Mouse (Mus musculus) mesoderm, embryonic 11.5 days (tissue): ENCODE measurements around the gene Tmem144.
A peak's percentile ranks its signal among the peaks of the same experiment; 100 is the strongest.

Source experiments
- DNase-seq: peaks from one replicate; pipeline ENCODE4 v3.0.0-alpha.2; 2012; ENCODE audit warnings: low read depth, low spot score

The Tmem144 gene

DNA sequence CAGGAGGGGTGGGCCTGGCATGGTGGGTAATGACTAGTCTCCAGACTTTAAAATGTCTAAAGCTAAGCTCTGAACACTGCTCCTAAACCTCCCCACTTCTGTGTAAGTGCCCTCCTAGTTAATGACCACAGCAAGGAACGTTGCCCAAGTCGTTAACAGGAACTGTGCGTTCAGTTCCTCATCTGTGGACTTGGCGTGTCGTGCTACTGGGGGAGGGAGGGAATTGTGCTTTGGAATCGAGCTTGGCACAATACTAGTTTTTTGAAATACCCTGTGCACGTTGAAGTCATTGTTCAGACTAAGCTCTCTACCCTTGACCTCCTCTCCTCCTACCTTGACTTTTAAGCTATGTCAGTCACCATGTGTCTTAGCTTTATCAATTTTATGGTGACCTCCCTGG, 12.3 kb upstream of the Tmem144 start:
- DNase-seq, result no peak

DNA sequence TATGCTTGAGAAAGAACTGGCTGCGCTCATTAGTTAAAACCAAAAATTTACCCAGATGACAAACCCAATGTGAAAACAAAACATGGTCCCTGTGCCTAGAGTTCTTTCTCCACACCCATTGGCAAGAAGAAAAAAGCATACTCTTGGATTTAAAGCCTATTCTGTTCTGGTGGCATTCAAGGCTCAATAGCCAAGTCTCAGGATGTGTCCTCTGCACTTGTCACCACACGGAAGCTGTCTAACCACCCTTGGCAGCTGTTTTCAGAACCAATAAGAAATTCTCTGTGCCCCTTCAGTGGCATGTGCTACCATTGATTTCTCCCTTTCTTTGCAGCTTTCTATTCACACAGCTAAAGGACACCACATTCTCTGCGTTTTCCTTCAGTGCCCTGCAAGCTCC, 5.6 kb upstream of the Tmem144 start:
- no peak for DNase-seq

DNA sequence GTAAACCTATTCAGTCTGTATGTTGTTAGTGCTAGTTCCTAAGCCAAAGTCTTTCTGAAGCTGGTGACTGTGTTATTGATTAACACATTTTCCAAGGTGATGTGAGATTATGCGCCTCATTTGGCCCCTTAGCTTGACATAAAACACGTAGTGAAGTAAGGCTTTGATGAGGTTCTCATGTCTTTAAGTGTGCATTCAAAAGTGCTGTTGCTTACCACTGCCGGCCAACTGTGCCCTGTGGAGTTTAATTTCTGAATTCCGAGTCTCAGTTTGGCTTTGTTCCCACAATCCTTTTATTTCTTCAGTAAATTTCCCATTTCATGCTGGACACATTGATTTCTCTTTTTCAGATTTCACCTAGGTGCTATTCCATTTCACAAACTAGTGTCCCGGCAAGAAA, 5.2 kb upstream of the Tmem144 start:
- DNase-seq, result no peak

DNA sequence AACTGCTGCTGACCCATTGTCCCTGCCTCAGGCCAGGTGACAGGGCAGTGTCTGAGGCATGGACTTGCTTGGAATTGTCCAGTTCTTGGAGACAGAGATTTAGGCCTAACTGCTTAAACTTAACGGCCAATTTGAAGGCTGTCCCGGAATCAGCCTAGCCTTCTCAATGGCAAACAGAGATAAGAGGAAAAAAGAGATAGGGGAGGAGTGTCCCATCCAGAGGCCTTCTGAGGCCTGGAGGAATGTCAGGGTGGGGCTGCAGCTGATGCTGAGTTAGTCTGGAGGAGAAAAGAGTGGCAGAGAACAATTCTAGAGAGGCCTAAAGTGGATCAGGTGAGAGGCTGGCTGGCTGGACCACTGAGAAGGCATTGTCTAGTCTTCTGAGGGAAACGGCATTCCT, 465 bp downstream of the Tmem144 start:
- no peak for DNase-seq

DNA sequence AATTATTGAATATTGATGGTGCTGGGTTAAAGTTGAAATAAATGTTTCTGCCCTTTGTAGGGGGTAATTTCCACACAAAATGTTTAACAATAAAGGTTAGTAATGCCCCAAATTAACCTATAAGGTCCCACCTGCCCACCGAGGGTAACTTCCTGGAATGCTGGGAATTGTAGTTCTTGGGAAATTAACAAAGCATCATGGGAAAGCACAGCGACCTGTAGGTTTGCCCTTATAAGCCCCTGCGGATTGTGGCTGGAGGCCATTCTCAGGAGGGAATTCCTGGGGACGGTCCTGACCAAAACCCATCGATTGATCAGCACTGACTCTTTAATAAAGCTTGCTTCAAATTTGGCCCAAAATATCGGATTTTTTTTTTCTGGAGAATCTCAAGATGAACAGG, 1.9 kb downstream of the Tmem144 start:
- no peak for DNase-seq

DNA sequence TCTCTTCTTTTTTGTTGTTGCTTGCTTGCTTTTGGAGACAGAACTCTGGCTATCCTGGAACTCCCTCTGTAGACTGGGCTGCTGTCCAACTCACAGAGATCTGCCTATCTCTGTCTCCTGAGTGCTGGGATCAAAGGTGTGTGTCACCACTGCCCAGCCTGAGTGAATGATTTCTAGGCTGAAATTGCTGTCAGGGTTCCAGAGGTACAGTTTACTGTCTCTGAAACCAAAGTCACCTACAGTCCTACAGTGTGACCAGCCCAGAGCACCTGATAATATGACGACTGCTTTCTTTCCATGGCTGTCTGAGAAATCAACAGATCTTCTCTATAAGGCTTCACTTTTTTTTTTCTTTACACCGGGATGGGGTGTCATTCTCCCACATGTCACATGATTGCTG, 3.0 kb downstream of the Tmem144 start:
- DNase-seq, result no peak

DNA sequence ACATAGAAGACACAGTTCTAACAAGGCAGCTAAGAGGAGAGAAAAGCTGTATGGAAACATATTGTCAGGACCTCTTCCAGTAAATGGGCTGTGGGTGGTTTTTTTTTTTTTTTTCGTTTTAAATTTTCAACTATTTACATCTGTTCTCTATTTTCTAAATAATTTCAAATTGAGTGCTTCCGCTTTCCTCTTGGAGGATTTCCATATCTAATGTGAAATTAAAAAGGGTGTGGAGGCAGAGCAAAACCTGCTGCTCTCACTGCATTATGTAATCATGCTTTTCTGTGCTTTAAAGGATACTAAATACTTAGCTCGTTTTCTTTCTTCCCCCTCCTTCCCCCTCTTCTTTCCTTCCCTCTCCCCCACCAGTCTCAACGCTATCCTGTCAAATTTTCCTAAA, 3.7 kb downstream of the Tmem144 start:
- no peak for DNase-seq

DNA sequence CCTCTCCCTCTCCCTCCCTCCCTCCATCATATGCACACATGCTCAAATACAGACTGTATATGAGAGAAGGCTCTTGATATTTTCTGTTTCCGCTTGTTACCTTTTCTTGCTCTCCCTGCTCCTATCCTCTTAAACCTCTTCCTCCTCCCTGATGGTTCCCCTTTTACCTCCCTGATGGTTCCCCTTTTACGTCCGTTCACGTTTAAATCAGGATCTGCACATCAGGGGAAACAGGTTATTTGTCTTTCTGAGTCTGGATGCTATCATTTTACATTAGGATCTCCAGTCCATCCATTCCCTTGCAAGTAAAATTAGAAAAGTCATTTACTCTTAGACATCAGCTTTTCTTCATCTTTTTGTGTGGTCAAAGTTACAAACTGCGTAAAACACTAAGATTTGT, 5.9 kb downstream of the Tmem144 start:
- DNase-seq, result no peak

DNA sequence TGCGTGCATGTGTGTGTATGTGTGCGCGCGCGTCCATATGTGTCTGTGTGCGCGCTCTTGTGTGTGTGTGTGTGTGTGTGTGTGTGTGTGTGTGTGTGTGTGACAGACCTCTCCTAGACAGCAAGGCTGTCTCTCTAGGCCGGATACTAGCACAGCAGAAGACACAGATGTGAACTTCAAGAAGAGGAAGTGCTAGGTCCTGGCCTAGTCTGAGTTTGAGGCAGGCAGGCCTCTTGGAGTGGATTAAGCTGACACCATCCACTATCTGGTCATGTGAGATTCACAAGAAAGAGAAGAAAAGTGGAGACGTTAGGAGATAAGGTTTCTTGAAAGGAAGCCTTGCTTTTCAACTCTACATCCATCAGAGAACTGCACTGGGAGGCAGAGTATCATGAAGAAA, 8.6 kb downstream of the Tmem144 start:
- no peak for DNase-seq

DNA sequence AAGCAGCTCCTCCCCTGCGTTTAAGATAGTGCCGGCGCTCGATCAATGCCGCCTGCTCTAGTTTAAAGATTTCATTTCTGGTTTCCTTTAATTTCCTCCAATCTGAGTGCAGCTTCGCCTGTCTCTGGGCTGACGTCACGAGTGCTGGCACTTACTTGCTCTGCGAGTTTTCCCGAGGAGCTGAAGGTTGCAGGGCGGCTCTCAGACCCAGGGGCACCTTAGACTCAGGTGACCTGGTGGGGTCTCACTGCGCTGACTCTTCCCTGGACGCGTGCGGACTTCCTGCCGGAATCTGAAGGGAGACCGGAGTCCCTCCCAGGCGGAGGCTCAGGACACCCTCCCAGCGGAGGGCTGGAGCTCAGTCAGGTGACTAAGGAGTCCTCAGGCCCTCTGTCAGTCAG, 10.0 kb downstream of the Tmem144 start:
- peak; percentile 74 for DNase-seq

DNA sequence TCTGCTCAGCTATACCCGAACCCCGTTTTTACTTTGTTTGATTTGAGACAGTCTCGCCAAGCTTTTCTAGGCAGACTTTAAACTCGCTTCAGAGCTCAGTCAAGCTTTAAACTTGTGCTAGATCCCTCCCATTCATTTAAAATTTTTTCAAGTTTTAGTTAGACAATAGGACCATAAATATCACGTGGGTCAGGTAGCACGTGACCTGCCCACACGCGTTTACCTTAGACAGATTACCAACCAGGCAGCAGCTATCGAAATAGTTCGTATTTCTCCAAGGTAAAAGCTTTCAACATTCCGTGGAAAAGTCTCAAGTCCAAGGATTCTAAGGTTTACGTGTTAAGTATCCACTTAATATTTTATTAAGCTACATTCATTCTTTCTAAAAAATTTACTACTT, 10.4 kb downstream of the Tmem144 start:
- DNase-seq, result peak; percentile 95

DNA sequence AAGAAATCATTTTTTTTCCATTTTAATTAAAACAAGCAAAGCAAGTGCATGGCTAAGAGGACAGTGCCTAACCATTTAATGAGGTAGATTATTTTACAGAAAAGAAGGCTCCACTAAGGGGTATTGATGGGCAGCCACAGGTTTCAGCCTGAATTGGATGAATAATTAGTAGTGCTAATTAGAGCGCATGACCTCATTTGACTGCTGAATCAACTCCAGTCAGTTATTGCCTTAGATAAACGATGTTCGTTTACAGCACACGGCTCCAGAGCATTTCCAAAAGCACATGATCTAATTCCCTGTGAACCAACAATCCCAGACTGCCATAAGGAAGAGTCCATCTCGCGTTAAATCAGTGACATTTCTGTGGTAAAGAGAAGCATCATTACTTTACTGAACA, 11.1 kb downstream of the Tmem144 start:
- no peak for DNase-seq

DNA sequence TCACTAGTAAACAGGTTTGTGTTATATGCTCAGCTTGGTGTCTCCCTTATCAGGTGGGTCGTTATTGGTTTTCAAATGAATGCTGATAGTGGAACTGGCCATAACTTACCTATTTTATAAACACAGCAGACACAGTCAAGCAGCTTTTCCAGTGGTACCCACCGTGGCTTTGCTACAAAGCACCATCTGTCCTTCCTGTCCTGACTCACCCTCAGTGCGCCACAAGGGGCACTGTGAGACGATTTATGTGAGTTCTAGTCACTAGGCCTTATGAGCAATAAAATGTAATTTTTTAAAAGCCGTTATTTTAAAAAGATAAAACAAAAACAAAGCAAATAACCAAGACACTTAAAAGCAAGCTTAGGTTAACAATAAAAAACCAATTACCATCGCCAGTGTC, 13.8 kb downstream of the Tmem144 start:
- peak; percentile 29 for DNase-seq

DNA sequence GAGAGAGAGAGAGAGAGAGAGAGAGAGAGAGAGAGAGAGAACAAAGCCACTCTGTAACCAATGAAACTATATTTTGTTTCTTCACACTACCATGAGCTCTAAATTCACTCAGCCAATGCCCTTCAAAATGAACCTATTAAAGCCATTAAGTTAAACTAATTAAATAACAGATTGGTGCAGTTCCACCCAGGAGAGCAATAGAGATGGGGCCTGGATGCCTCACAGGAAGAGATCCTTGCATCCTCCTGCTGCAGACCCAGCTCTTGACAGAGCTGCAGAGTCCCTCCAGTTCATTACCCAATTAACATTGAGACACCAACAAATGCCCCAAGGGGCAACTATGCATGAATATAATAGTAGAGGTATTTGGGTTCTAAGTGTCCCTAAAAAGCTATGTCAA, 23.3 kb downstream of the Tmem144 start:
- DNase-seq, result no peak

DNA sequence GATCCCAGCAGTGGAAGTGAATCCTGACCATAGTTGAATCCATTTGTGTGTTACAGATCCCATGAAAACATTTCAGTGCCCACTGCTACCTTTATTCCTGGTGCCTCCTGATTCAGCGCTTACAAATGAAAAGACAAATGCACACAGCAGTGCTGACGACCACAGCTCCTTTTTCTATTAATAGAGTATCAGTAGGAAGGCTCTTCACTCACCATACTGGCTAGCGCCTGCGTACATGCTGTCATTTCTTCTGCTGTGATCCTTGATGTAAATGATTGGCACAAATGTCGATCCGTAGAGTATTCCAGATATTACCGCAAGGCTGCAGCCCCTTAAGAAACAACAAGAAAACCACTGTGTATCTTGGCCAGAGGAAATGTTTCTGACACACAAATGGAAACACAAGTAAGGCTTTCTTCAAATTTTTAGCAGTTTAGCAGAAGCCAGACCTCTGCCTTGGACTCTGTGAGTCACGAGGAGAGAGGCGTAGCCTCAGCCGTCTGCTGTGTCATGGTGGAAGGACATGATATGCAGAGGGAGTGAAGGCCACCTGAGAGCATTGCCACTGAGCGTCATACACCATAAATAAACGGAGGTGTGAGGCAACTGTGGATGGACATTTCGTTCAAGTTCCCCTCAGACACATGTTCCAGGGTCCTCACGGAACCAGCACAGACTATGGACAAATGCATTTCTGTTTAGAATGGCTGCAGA, 27.3 kb downstream of the Tmem144 start:
- DNase-seq, result no peak

DNA sequence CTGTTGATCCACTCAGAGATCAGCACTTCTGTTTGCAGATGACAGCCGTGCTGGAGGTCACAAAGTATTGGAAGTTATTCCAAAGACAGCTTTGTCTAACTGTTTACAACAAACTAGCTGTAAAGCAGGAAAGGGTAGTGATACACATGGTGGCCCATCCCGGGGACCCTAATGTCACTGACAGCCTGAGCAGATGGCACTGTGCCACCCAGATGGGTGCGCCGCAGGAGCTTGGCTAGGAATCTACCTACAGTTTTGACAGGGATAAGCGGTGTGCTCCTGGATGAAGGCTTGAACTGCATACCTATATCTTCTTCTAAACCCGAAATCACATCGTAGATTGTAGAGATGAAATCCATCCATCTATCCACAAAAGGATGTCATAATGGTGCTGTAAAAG, 29.4 kb downstream of the Tmem144 start:
- no peak for DNase-seq

DNA sequence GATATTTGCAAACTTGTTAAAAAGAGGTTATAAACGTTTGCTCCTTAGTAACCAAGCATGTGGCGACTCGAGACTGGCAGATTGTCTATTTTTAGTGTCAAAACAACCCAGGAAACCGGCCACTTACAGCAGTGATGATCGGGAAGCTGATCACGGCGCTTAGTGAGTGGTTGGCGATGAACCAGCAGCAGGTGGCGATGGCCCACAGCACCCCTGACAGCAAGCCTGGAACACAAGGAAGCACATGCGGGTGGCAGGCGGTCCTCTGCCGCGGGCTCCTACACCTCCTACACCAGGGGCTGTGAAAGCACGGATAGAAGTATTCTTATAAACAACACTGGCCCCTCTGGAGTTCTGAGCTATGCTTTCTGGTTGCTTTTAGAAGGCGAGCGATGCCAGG, 31.4 kb downstream of the Tmem144 start:
- DNase-seq, result no peak

DNA sequence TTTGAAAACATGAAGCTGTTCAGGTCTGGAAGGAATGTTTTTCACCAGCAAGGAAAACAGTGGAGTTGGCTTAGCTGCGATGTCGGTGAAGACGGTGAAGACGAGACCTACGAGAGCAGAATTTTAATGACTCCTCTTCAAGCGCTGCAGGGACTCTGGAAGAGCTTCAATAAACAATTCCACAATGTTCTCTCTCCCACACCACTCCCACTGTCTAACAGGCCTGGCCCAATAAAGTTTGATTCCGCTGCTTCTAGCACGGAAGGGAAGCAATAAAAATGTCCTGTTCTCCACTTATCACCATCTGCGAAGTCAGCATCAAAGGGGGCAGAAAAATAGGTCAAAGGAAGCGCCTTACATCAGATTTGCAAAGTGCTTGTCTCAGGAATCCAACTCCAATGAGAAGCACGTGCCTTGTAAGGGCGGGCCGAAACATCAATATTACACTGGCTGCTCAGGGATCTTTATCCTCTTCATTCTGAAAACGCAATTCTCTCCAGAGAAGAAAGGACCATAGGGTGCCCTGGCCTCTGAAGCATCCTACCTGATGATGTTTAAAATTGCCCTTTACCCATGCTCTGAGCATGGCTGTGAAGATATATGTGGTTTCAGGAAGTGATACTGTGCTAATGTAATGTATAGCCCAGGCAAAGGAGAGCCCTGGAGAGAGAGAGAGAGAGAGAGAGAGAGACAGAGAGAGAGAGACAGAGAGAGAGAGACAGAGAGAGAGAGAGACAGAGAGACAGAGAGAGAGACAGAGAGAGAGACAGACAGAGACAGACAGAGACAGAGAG, 34.2 kb downstream of the Tmem144 start:
- DNase-seq, result peak; percentile 61

DNA sequence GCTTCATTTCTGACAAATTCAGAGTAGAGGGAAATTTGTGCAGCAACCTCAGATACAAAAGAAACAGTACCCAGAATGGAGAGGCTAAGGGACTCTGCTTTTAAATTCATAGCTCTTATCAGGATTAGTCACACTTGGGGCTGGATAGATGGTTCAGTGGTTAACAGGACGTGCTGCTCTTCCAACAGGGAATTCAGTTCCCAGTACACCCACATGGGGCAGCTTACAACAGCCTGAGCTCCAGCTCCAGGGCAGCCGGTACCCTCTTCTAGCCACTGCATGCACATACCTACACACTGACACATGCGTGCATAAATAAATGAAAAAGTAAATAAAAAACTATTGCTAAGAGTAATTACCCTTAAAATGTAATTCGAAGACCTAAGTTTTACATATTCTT, 36.3 kb downstream of the Tmem144 start:
- DNase-seq, result no peak

DNA sequence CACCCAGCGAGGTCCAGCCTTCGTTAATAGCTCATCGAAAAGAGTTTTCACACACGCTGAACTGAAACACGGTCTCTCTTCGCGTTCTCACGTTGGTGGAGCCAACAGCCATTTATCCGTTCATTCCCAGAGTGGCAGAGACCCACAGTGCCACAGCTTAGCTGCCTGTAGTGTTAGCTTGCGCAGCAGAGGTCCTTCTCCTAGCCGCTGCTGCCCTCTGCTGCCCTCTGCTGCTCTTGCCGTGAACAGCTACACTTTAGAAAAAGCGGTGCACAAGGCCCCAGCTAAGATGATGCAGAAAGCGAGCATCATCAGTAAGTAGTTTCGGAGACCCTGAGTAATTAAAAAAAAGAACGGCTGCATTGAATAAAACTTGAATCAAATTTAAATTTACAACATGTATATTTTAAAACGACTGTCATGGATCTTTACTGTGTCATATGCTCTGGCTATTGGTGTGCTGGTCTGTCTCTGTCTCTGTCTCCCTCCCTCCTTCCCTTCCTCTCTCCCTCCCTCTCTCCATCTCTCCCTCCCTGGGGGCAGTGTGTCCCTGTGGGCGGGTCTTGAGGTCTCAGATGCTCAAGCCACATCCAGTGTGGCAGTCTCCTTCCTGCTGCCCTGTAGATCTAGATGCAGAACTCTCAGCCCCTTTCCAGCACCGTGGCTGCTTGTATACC, 38.6 kb downstream of the Tmem144 start:
- DNase-seq, result peak; percentile 72

DNA sequence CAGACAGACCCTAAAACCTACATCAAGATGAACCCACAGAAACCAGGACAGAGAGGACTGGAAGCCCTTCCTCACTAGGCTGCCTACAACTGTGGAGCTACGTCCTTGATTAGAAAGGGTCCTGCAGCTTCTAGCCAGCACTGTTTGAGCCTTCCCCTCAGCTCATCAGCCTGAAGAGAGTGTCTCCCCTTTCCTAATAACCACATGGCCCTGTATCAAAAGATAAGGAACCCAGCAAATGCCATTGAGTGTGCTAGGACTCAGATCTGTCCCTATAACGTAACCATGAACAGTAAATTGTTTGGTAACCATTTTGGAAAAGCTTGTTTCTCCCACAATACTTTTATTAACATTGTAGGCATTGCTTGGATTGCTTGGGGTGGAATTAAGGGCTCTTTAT, 40.5 kb downstream of the Tmem144 start:
- DNase-seq, result no peak

DNA sequence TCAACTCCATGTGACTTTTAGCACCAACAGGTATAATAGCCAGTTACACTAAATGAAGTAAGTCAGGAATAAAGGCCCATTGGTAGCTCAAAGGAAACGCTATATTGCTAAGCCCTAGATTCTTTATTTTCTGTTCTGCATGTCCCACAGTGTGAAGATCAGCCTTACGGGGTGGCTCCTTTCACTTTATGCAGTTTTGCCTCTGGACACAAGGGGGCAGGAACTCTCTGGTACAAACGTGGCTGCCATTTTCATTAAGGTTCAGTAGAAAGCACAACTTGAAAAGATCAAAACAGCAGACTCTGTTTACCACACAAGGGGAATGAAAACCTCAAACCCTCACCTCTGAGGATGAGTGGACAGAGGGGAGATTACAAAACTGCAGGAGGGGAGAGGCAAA, 40.9 kb downstream of the Tmem144 start:
- DNase-seq, result peak; percentile 26

DNA sequence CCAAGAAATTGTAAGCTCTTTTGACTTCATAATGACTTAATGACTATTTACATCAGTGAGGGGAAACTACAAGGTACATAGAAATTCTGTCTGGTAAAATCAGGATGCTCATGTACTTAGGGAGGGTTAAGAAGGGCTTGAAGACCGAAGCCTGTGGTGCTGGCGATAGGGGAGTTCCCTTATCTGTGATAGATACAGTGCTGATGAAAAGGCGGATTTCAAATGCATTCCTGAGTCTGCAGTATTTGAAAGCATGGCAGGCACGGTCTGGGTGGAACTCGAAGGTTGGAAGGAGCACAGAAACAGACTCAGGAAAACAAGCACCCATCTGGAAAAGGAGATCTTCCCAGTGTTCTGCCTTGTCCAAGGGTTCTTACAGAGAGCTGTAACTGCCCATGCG, 42.0 kb downstream of the Tmem144 start:
- DNase-seq, result no peak
